Mouse (Mus musculus) urinary bladder, postnatal 4 days (tissue): Measurements from ENCODE around the gene Smg6.

Source experiments
- DNase-seq, 2 experiments: peaks; one replicate each; pipeline ENCODE4 v3.0.0; 2021 to 2022; ENCODE audit warnings: low spot score in 2 of 2

Smg6 gene

GRCm38 (mm10) chr11:75213372-75214080 is 287.9 kb downstream of the Smg6 start:
- DNase-seq: peak in 1 of 2 experiments; percentile 52
